Mouse (Mus musculus): ENCODE measurements around the gene Pof1b.

The Pof1b gene

GRCm38 (mm10) chrX:112698508-112698907, at the start of gene Pof1b:
Pof1b (minus strand) TSS chrX:112698651.
- in situ Hi-C loops (cut with MboI, MseI) = no loop called here

GRCm38 (mm10) chrX:112716587-112716986, 18.1 kb upstream of the Pof1b start:
- in situ Hi-C loops (cut with MboI, MseI) = no loop called here

- in situ Hi-C loops (cut with MboI, MseI) = no loop called here
Measured at GRCm38 (mm10) chrX:112694392-112694791, 4.1 kb downstream of the Pof1b start.

GRCm38 (mm10) chrX:112680605-112681004, 17.8 kb downstream of the Pof1b start:
- in situ Hi-C loops (cut with MboI, MseI) = no loop called here

GRCm38 (mm10) chrX:112675525-112675924, 22.9 kb downstream of the Pof1b start:
- in situ Hi-C loops (cut with MboI, MseI) = no loop called here

- in situ Hi-C loops (cut with MboI, MseI) = no loop called here
Measured at GRCm38 (mm10) chrX:112601306-112602120, 96.9 kb downstream of the Pof1b start.

- in situ Hi-C loops (cut with MboI, MseI) = no loop called here
Measured at GRCm38 (mm10) chrX:112600511-112601305, 97.7 kb downstream of the Pof1b start, which contains the start of gene Zfp711. Zfp711 (plus strand) TSS chrX:112600526.
